Mouse (Mus musculus): ENCODE measurements around the gene Arnt2. TPM values are rescaled to one million over a fixed set of nuclear protein-coding genes. Genes with fewer than 3 reads are reported as not detected.

The Arnt2 gene
- polyA plus RNA-seq, 1 experiment from 2014 or later: 0.61 TPM

GRCm38 (mm10) chr7:84349976-84350375 is 60.0 kb downstream of the Arnt2 start:
- no peak for DNase-seq (ENCODE audit: low spot score)

GRCm38 (mm10) chr7:84348145-84348911 is 61.6 kb downstream of the Arnt2 start:
- no peak for DNase-seq (ENCODE audit: low spot score)

- no peak for DNase-seq (ENCODE audit: low spot score)
Measured at GRCm38 (mm10) chr7:84343160-84343559, 66.8 kb downstream of the Arnt2 start.

- no peak for DNase-seq (ENCODE audit: low spot score)
Measured at GRCm38 (mm10) chr7:84341001-84341400, 69.0 kb downstream of the Arnt2 start.

- DNase-seq (ENCODE audit: low spot score): no peak
Measured at GRCm38 (mm10) chr7:84339186-84339585, 70.8 kb downstream of the Arnt2 start.

GRCm38 (mm10) chr7:84337768-84338167 is 72.2 kb downstream of the Arnt2 start:
- DNase-seq (ENCODE audit: low spot score): no peak

- DNase-seq (ENCODE audit: low spot score): no peak
Measured at GRCm38 (mm10) chr7:84336907-84337306, 73.1 kb downstream of the Arnt2 start.

GRCm38 (mm10) chr7:84336580-84336886 is 73.4 kb downstream of the Arnt2 start:
- DNase-seq (ENCODE audit: low spot score): no peak

GRCm38 (mm10) chr7:84335766-84336579 is 74.0 kb downstream of the Arnt2 start:
- DNase-seq (ENCODE audit: low spot score): no peak

- no peak for DNase-seq (ENCODE audit: low spot score)
Measured at GRCm38 (mm10) chr7:84333996-84334395, 76.0 kb downstream of the Arnt2 start.

- no peak for DNase-seq (ENCODE audit: low spot score)
Measured at GRCm38 (mm10) chr7:84332295-84333168, 77.4 kb downstream of the Arnt2 start.

- no peak for DNase-seq (ENCODE audit: low spot score)
Measured at GRCm38 (mm10) chr7:84329174-84329583, 80.8 kb downstream of the Arnt2 start.

- DNase-seq (ENCODE audit: low spot score): no peak
Measured at GRCm38 (mm10) chr7:84328770-84329169, 81.2 kb downstream of the Arnt2 start.

- no peak for DNase-seq (ENCODE audit: low spot score)
Measured at GRCm38 (mm10) chr7:84325570-84326328, 84.2 kb downstream of the Arnt2 start.

- no peak for DNase-seq (ENCODE audit: low spot score)
Measured at GRCm38 (mm10) chr7:84321542-84321941, 88.4 kb downstream of the Arnt2 start.

GRCm38 (mm10) chr7:84315353-84316003 is 94.5 kb downstream of the Arnt2 start:
- DNase-seq (ENCODE audit: low spot score): peak; percentile 39

- DNase-seq (ENCODE audit: low spot score): no peak
Measured at GRCm38 (mm10) chr7:84314742-84315141, 95.2 kb downstream of the Arnt2 start.

GRCm38 (mm10) chr7:84311624-84312023 is 98.4 kb downstream of the Arnt2 start:
- no peak for DNase-seq (ENCODE audit: low spot score)

GRCm38 (mm10) chr7:84310909-84311311 is 99.1 kb downstream of the Arnt2 start:
- DNase-seq (ENCODE audit: low spot score): no peak

- no peak for DNase-seq (ENCODE audit: low spot score)
Measured at GRCm38 (mm10) chr7:84307329-84307925, 102.5 kb downstream of the Arnt2 start.

All from thymus, postnatal 0 days (tissue).